Mouse (Mus musculus): ENCODE measurements around the gene Ntan1. TPM values are rescaled to one million over a fixed set of nuclear protein-coding genes. Genes with fewer than 3 reads are reported as not detected.
"Not testable (repeated sequence)": the region's sequence is repeated elsewhere in the genome, so short reads cannot be mapped to it uniquely, and the experiment has no call there.

The Ntan1 gene
- 105 and 155 TPM in 2 replicates for polyA plus RNA-seq (2012; ENCODE audit: insufficient read depth, insufficient read length, missing spikeins)

DNA sequence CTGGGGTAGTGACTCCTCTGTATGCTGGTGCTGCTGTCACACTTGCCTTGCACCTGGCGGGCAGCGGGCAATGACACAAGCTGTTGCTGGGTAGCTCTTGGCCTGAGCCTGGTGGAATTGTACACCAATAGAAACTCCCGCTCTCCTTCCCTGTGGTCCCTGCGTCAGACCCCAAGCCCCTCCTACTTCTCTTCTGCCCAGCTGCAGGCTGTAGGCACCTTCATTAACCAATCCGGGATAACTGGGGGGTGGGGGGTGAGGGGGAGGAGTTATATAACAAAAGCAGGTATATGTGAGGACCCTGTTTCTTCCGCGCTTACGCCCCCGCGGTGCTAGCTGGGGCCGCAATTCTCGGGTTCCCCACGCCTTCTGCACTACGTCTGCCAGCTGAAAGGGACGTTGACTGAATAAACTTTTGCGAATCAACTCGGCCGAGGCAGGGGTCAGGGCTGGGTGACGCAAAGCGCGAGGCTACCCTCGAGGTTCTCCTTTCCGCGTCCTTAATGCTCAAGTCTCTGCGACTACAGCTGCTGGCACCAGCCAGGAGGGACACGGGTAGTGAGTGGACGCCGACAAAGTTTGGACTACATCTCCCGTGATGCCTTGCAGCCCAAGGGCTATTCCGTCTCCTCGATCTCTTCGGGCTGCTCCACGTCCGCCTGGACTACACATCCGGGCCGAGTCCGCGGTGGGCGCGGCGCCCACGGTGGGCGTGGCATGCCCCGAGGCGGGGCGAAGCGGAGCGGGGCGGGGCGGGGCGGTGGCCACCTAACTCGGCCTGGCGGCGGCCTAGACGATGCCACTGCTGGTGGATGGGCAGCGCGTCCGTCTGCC lies at the start of gene Ntan1:
Gene Ntan1 (plus strand): TSS at position 286 of the 834 bp plus-strand sequence.
- Histone ChIP-seq H3K4me3 (ENCODE audit: insufficient read depth, low read depth, low read length) (peak within 1 kb of the TSS; percentile 93), H3K4me1 (ENCODE audit: control insufficient read depth, insufficient read depth, insufficient read length, low read length) (peaks cover 12% of the 10 kb centered on the region; the same call in 1 of the 2 replicates), H3K27ac (replicated peaks; ENCODE audit: low read depth, low read length) (peak within 1 kb of the TSS; percentile 80)

DNA sequence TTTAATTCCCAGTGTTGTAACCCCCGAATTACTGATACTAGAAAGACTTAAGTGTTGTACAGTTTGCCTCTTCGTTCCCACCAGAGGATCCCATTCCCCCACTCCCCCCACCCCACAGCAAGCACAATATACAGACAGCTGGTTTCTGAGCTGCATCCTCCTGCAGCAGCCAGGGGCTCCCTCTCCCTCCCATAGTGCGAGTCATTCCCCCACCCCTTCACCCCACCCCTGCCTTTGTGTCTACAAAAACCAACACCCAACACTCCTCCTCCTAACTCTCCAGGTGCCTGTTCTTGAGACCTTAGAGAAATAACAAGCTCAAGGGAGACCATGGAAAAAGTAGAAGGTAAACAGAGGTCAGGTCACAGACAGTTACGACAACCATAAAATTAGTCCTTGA lies 47.0 kb upstream of the Ntan1 start:
- H3K4me1 ChIP-seq (ENCODE audit: control insufficient read depth, insufficient read depth, insufficient read length, low read length); H3K4me3 ChIP-seq (ENCODE audit: insufficient read depth, low read depth, low read length); H3K27ac ChIP-seq (replicated peaks; ENCODE audit: low read depth, low read length): not testable (repeated sequence)

GRCm38 (mm10) chr16:13772051-13772450 lies 46.6 kb upstream of the Ntan1 start:
- H3K4me3 ChIP-seq (ENCODE audit: insufficient read depth, low read depth, low read length); H3K27ac ChIP-seq (replicated peaks; ENCODE audit: low read depth, low read length); H3K4me1 ChIP-seq (ENCODE audit: control insufficient read depth, insufficient read depth, insufficient read length, low read length): not testable (repeated sequence)

DNA sequence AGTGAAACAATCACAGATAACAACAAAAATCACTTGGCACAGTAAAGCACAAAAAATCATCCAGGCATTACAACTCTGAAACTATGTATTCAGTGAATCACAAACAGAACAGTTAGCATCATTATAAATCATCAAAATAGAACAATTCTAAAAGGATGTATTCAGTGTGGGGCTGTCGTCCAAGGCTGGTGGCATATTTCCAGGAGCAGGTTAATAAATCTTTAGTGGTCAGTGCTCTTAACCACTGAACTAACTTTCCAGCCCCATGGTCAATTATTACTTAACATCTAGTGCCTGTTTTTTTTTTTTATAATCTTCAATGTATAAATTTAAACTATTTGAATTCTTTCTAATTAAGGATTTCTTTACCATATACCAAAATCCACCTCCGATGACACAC lies 44.6 kb upstream of the Ntan1 start:
- H3K4me3 ChIP-seq (ENCODE audit: insufficient read depth, low read depth, low read length); H3K27ac ChIP-seq (replicated peaks; ENCODE audit: low read depth, low read length); H3K4me1 ChIP-seq (ENCODE audit: control insufficient read depth, insufficient read depth, insufficient read length, low read length): not testable (repeated sequence)

DNA sequence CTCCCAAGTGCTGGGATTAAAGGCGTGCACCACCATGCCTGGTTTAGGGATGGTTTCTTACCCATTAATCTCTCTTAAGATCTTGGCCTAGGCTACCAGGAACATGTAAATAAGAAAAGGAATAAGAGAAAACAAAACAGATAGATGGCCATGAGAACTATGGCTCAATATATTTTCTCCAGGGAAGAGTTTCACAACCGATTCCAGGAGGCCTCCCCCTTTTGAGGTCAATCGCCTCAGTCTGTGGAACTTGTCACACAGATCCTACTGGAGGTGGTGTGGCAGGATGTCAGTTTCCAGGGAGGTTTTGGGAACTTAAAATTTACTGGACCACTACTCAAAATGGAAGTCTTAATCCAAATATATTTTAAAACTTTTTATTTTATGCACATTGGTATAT lies 44.0 kb upstream of the Ntan1 start:
- not testable (repeated sequence) for H3K27ac ChIP-seq (replicated peaks; ENCODE audit: low read depth, low read length); H3K4me1 ChIP-seq (ENCODE audit: control insufficient read depth, insufficient read depth, insufficient read length, low read length); H3K4me3 ChIP-seq (ENCODE audit: insufficient read depth, low read depth, low read length)

GRCm38 (mm10) chr16:13780353-13781036 lies 38.1 kb upstream of the Ntan1 start, which contains the start of gene Rrn3:
Gene Rrn3 (plus strand): TSS chr16:13780708.
- Histone ChIP-seq H3K4me3 (ENCODE audit: insufficient read depth, low read depth, low read length) (peak within 1 kb of the TSS; percentile 84), H3K27ac (replicated peaks; ENCODE audit: low read depth, low read length) (peak within 1 kb of the TSS; percentile 91), H3K4me1 (ENCODE audit: control insufficient read depth, insufficient read depth, insufficient read length, low read length) (peaks cover 5% of the 10 kb centered on the region; the same call in 1 of the 2 replicates)

- H3K4me3 ChIP-seq (ENCODE audit: insufficient read depth, low read depth, low read length) = 0 out of 2 replicates have a peak overlapping the region, but pooled peaks have one; percentile 24
- peaks cover 5% of the 10 kb centered on the region; the same call in 1 of the 2 replicates for H3K4me1 ChIP-seq (ENCODE audit: control insufficient read depth, insufficient read depth, insufficient read length, low read length)
- H3K27ac ChIP-seq (replicated peaks; ENCODE audit: low read depth, low read length) = no peak overlapping the region
These were observed 37.4 kb upstream of the Ntan1 start for GRCm38 (mm10) chr16:13781216-13781615.

GRCm38 (mm10) chr16:13785932-13786331 lies 32.7 kb upstream of the Ntan1 start:
- Histone ChIP-seq H3K4me1 (ENCODE audit: control insufficient read depth, insufficient read depth, insufficient read length, low read length) (no peaks in the 10 kb centered on the region), H3K4me3 (ENCODE audit: insufficient read depth, low read depth, low read length) (no peak overlapping the region), H3K27ac (replicated peaks; ENCODE audit: low read depth, low read length) (no peak overlapping the region)

GRCm38 (mm10) chr16:13793441-13793840 lies 25.2 kb upstream of the Ntan1 start:
- H3K4me3 ChIP-seq (ENCODE audit: insufficient read depth, low read depth, low read length); H3K4me1 ChIP-seq (ENCODE audit: control insufficient read depth, insufficient read depth, insufficient read length, low read length); H3K27ac ChIP-seq (replicated peaks; ENCODE audit: low read depth, low read length): not testable (repeated sequence)

DNA sequence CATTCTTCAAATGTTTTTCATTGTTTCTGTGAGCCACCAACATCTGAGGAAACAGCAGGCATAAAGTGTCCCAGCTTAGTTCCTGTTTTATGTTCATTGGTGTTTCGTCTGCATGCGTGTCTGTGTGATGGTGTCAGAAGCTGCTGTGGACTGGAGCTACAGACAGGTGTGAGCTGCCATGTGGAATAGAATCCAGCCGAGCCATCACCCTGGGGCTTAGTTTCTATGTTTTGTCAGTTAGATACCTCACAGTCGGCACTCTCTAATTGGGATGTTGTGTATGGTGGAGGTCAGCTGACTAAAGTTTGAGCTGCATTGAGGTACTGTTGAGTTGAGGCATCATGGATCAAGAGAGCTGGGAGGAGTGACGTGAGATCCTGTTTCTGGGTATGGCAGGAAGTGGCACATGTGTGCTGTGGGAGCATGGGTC lies 21.9 kb upstream of the Ntan1 start:
- Histone ChIP-seq H3K4me3 (ENCODE audit: insufficient read depth, low read depth, low read length) (no peak overlapping the region), H3K4me1 (ENCODE audit: control insufficient read depth, insufficient read depth, insufficient read length, low read length) (no peaks in the 10 kb centered on the region), H3K27ac (replicated peaks; ENCODE audit: low read depth, low read length) (no peak overlapping the region)

DNA sequence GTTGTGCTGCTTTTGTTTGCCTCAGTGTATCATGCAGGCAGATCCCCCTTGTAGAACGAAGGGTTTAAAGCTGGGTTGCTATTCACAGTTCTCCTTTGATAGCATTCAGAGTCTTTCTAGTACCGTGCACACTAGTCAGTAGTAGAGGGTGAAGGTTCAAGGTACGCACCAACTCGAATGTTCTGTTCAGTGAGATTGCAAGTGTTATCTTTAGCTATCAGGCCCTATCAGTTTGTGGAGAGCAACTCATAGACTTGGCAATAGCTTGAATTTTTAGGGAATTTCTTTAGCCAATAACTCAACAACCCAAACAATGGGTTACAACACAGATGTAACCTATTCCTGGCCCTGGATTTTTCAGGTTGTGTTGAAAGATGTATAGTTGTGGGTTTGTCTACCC lies 17.4 kb upstream of the Ntan1 start:
- Histone ChIP-seq H3K4me3 (ENCODE audit: insufficient read depth, low read depth, low read length) (no peak overlapping the region), H3K27ac (replicated peaks; ENCODE audit: low read depth, low read length) (no peak overlapping the region), H3K4me1 (ENCODE audit: control insufficient read depth, insufficient read depth, insufficient read length, low read length) (no peaks in the 10 kb centered on the region)

DNA sequence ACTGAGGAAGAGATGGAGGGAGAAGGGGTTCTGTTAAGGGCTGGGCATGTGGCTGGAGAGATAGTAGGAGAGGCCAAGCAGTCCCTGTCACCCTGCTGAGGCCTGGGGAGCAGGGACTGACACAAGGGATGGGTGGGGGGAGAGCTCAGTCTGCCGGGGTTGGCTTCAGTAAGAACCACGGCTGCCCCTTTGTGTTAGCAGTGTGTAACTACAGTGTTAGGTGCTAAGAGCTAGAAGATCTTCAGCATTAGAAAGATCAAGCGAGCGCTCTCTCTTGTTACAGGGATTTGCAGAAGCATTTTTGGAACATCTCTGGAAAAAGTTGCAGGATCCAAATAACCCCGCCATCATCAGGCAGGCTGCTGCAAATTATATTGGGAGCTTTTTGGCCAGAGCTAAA lies 14.0 kb upstream of the Ntan1 start:
- Histone ChIP-seq H3K27ac (replicated peaks; ENCODE audit: low read depth, low read length) (no peak overlapping the region), H3K4me3 (ENCODE audit: insufficient read depth, low read depth, low read length) (no peak overlapping the region), H3K4me1 (ENCODE audit: control insufficient read depth, insufficient read depth, insufficient read length, low read length) (no peaks in the 10 kb centered on the region)

DNA sequence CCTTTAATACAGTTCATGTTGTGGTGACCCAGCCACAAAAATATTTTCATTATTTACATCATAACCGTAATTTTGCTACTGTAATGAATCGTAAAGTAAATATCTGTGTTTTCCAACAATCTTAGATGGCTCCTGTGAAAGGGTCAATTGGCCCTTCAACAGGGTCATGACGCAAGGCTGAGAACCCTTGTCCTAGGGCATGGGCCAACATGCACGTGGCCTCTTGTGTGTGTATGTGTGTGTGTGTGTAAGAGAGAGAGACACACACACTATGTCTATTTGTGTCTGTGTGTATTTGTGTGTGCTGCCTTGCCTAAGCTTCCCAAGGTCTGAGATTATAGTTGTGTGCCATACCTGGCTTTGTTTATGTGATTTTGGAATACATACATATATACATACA lies 11.0 kb upstream of the Ntan1 start:
- H3K27ac ChIP-seq (replicated peaks; ENCODE audit: low read depth, low read length) = no peak overlapping the region
- no peak overlapping the region for H3K4me3 ChIP-seq (ENCODE audit: insufficient read depth, low read depth, low read length)
- no peaks in the 10 kb centered on the region for H3K4me1 ChIP-seq (ENCODE audit: control insufficient read depth, insufficient read depth, insufficient read length, low read length)

DNA sequence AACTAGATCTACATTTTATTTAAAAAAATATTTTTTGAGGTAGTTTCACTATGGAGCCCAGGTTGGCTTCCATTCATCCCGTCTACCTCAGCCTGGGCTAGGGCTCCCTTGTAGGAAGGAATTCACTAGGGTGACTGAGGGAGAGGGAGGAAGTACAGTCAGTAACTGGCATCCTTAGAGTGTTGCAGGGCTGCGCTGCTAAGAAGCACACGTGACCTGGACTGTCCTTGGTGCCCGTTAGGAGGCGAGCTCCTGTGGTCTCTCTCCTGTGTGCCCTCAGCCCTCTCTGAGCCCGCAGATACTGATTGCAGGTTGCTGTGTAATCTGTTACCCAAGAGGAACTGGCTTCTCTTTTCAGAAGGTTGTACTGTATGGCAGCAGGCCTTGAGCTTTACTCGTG lies 10.2 kb upstream of the Ntan1 start:
- H3K27ac ChIP-seq (replicated peaks; ENCODE audit: low read depth, low read length) = no peak overlapping the region

GRCm38 (mm10) chr16:13812152-13812551 lies 6.5 kb upstream of the Ntan1 start:
- H3K27ac ChIP-seq (replicated peaks; ENCODE audit: low read depth, low read length) = no peak overlapping the region
- no peak overlapping the region for H3K4me3 ChIP-seq (ENCODE audit: insufficient read depth, low read depth, low read length)
- H3K4me1 ChIP-seq (ENCODE audit: control insufficient read depth, insufficient read depth, insufficient read length, low read length) = no peaks in the 10 kb centered on the region

More for the DNA sequence above, 10.2 kb upstream of the Ntan1 start:
- no peaks in the 10 kb centered on the region for H3K4me1 ChIP-seq (ENCODE audit: control insufficient read depth, insufficient read depth, insufficient read length, low read length)
- no peak overlapping the region for H3K4me3 ChIP-seq (ENCODE audit: insufficient read depth, low read depth, low read length)

Data from brown adipose tissue, adult 24 weeks (tissue).